Mouse (Mus musculus) left cerebral cortex, adult 18-20 months (tissue): ENCODE results near the gene Iqce. TPM values are rescaled to one million over a fixed set of nuclear protein-coding genes. Genes with fewer than 3 reads are reported as not detected.
A peak's percentile ranks its signal among the peaks of the same experiment; 100 is the strongest.

ENCODE experiments used
- DNase-seq, 2 experiments: peaks; one replicate each; pipeline ENCODE4 v3.0.0; 2021 to 2022; ENCODE audit warnings: low spot score in 2 of 2, mixed read lengths in 1 of 2
- total RNA-seq, 2 experiments: library from RNA; stranded (reverse); gene quantifications; 2 replicates each; pipeline ENCODE4 v1.2.3; 2021

Gene Iqce
- total RNA-seq, 2 experiments from 2014 or later = 46.5 to 55.3 TPM

DNA sequence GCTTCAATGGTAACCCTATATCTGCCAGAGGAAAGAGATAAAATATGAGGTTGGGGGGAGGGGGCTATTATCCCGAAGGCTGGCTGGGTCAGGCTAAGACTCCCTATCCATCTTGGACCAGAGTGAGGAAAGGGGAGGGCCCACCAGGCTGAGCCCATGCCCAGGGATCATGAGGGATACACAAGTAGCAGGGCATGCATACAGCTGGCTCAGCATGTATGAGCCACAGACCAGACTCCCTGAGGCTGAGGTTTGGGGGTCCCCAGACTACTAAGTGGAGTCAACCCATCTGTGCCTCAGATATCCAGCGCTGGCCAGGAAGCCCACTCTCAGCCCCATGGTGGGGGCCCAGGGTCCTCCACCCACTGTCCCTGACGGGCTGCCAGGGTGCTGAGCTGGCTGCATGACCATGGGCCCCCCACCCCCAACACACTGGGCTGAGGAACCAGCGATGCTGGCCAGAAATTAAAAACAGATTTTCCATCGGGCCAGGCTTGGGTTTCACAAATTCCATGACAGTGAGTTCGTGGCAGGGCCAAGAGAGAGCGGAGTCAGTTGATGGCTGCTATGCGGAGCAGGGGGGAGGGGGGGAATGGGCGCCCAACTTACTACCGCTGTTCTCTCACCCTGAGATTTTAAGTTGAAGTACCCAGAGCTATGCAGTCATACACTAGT lies 60.8 kb downstream of the Iqce start:
- no peak for DNase-seq

DNA sequence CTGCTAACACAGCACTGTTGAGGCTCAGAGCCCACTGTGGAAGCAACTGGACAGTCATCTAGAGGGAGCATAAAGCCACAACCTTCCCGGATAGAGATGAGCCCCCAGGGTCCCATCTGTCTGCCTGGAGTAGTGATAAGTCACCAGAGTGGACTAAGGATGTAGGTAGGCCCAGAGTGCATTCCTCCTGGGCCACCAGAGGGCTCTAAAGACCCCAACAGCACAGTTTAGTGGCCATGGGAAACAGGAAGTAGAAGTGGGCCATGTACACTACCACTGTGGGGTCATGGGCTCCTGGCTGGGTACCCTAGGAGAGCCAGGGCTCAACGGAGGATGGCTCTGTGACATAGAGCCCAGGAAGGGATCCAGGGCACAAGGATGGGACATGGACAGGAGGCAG lies 61.4 kb downstream of the Iqce start:
- DNase-seq = no peak

DNA sequence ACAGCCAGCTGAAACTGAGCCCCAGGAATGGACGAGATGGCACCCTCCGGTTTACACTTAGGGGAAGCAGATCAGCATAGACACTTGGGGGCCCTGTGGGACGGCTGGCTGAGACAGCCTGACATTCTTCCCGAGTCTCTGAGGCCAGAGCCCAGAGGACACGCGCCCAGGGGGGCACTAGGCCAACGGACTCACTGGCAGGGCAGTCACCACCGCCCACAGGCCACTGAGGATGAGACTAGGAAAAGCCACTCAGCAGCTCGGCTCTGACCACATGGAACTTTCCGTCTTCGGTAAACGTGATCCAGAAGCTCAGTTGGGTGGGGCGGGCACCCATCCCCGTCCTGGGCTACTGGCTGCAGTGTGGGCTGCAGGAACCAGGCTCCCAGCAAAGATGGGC lies 62.3 kb downstream of the Iqce start:
- no peak for DNase-seq

DNA sequence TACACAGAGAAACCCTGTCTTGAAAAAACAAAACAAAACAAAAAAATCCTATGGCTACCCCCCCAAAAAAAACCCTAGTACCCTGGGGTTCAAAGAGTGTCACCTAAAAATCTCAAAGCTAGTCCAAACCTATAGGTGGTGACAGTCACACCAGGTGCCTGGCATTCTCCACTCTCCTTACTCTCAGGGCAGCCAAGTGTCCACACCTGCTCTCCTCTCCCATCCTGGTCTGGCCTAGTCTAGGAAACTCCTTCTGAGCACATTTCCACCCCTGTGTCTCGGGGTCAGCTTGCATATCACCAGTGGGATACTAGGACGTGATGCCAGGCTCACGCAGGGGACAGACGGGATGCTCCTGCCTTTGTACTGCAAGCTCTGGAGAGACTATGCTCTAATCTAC lies 62.9 kb downstream of the Iqce start:
- DNase-seq = no peak

DNA sequence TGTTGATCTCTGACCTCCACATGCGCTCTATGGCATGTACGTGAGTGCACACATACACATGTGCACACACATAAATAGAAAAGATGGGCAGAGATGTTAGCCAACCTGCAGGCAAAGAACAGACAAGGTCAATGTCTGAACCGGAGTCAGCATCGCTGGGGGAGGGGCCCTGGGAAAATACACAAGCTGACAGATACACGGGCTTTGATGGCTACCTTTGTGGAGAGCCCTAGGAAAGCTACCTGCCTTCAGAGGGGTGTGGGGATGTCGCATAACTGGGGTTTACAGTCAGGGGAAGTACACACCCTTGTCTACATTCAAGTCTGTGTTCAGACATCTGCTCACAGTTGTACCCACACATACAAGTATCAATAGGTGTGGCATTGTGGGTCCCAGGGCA lies 63.7 kb downstream of the Iqce start:
- no peak for DNase-seq

DNA sequence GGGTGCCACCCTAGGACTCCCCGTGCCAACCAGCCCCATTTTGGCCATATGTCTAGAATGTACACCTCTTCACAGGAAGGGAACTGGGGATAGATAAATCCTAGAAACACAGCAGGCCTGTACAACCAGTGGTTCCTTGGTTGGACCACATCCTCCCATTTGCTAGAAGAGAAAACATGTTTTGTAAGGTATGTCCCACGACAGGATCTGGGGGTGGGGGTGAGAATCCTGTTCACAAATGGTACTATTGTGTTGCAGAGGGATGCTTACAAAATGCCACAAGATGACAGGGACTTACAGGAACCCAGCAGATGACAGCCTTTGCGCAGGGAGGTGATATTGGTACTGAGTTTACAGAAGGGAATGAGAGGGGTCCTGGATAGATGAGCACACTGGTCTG lies 64.2 kb downstream of the Iqce start:
- no peak for DNase-seq

DNA sequence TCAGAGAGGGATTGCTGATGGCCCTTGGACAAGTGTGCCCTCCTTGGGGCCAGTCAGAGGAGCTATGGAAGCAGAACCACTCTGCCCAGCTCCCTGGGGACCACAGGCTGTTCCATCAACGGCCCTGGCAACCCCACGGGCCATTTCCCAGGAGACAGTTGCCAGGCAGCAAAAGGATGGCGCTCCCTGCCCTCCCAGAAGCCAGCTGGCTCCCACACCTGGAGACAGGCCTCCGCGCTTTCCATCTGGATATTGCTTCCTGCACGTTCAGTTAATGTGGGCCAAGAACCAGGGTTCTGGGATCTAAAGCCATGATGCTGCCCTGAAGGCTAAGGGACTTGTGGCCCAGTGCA lies 65.1 kb downstream of the Iqce start:
- DNase-seq = no peak

DNA sequence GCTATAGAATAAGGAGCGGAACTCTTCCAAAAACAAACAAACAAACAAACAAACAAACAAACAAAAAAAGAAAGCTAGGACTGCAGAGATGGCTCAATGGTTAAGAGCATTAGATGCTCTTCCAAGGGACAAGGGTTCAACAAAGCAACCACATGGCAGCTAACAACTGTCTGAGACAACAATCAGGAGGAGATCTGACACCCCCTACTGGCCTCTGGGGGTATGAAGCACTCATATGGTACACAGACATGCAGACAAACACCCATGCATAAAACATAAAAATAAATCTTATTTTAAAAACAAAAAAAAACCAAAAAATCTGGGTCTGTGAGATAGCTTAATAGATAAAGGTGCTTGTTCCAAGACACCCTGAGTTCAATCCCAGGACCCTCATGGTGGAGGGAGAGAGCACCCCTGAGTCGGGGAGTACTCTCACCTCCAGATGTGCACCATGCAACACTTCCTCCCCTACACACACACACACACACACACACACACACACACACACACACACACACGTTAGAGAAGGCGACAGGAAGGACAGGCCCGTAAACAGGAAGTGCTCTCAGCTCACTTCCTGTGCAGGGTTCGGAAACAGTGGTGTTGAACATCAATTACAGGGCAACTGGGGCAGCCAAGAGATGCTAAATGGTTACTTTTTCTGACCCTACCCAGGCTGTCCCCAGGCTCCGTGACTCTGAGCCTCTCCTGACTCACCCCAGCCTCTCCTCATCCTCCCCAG lies 65.7 kb downstream of the Iqce start:
- DNase-seq = no peak

DNA sequence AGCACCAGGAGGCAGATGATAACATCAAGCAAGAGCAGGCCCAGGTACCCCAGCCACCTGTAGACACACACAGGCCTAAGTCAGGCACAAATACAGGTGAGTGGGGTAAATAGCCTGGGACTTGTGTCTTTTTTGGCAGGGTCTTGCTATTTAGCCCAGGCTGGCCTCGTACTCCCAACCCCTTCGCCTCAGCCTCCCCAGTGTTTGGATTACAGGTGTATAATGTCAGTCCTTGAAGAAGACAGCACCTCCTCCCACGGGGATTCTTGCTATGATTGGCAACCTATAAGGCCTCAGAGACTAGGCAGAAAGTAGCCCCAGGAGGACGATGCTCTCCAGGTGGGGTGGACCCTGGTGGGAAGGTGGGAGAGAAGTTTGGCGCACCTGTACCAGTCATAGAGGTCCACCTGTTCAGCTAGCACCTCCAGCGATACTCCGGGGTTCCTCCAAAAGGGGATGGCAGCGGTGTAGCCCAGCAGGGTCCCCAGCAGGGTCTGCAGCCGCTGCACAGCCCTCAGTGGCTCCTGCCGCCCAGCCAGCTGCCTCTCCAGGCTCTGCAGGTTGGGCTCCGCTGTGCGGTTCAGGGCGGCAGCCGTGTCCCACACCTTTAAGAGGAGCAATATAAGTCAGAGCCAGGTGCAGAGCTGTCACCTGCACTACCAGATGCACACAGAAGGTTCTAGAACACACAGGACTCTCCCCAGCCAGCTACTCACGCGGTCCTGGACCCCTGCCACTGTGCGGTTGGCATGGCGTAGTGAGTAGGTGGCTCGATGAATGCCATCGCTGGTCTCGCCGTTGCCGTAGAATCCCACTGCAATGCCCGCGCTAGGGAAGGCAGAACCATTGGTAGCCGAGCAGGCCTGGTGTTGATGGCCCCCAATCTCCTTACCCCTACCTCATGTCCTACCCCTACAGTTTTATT lies 67.1 kb downstream of the Iqce start:
- peak in 1 of 2 experiments; percentile 47 for DNase-seq

DNA sequence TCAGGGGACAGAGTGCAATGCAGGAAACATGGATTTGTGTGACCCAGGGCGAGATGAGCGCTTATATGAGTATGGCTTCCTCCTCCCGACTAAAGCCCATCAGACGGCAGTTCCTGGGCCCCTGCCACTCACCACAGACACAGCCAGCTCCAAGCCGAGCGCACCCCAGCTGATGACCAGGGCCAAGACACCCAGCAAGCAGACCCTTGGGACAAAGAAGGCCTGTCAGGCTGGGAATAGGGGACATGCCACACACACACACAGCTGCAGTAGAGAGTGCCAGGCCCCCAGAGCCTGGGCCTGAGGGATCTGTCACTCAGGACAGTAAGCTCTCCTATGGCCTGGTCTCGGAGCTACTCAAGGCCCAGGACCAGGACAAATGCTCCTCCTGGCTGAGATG lies 68.7 kb downstream of the Iqce start:
- DNase-seq = no peak

DNA sequence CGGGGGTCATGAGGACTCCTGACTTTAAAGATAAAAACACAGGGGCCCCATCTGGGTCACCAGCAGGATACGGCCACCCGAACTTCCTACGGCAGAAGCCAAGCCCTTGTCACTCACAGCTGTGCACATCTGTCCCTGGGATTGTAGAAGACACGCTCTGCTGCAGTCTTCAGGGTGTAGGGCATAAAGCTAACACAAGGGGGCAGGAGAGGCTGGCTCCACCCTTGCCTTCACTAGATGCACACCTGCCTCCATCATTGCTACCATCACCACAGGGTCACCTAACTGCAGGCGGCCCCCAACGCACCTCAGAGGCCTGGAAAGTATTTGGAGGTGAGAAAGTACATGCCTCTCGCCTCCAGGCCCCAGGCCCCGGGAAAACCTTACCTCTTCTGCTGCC lies 73.2 kb downstream of the Iqce start:
- DNase-seq = no peak

DNA sequence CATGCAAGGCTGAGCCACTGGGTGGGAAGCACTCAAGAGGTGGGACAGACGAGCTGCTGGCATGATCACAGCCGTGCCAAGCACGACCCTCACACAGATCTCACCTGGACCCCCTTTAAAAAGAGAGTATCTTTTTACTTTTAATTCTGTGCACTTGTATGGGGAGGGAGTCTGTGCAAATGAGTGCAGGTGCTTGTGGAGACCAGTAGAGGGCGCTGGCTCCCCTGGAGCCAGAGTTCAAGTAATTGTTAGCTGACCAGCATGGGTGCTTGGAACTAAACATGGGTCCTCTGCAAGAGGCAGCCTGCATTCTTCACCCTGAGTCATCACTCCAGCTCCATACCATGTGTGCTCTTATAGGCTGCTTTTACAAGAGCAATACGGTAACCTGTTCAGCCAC lies 74.6 kb downstream of the Iqce start:
- no peak for DNase-seq

DNA sequence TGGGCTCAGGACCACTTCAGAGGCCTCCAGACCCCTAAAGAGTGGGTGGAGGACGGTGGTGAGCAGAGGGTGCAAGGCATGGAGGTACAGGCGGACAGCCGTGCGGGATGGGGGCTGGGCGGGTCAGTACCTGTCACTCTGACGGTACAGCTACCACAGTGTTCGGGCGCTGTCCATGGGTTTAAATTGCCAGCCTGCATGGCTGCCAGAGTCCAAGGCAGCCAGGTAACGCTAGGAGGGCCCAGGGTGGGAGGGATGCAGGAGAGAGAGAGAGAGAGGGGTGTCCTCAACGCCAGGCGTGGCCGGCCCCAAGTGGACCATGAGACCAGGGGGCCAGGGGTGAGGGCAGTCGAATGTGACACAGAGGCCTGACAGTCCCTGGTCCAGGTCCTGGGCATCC lies 77.2 kb downstream of the Iqce start:
- no peak for DNase-seq

DNA sequence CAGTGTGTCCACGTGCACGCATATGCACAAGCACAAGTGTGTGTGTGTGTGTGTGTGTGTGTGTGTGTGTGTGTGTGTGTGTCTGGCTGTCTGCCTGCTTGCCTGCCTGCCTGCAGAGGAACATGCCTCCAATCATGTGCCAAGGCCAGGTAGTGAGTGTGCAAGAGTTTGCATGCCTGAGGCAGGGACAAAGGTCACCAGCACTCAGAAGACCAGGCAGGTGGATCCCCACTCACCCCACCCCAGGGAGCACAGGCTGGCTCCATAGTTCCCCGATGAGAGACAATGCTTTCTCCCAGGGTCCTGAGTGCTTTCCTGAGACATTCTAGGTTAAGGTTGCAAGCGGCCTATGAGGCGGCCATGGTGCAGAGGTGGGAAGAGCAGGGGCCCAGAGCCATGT lies 77.9 kb downstream of the Iqce start:
- no peak for DNase-seq

DNA sequence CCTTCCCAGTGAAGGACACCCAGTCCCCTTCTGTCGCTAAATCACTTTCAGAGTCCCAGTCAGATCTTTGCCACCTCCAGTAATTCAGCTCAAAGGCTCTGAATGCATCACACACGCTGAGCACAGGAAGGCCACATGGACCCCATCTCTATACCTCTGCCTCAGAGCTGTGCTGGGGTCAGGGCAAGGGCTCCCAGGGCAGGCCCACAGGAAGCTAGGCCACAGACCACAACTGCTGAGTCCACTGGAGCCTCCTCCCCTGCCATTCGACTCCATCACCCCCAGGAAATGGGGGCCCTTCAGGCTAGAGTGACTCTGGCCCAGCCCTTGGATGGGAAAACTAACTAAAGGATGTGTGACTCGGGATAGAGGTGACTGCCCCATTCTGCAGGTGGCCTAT lies 78.4 kb downstream of the Iqce start:
- DNase-seq = no peak

DNA sequence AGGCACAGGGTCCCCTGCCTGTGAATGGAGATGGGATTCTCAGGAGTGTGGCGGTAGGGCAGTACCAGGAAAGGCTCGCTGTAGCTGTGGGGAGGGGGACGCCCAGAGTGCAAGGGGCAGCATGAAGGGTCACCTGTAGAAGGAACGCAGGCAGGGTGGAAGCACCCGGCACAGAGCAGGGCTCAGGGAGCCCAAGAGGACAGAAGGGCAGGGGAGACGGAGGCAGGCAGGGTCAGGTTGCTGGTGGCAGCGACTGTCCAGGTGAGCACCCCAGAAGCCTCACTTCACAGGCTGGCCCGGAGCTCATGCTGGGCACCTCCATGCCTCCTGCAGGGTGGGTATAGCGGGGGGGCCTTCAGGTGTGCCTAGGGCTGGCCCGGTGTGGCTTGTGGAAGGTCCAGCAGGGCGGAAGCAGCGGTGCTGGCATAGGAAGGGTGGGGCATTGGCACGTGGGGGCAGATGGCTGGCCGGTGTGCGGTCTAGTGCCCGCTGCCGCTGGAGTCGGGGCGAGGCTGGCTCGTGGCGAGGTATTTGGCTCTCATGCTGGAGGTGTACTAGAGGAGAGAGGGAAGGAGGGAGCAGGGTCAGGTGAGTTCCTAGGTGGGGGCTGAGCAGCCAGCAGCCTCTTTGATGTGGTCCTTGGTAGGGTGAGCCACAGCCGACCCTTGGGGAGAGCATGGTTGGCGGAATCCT lies 79.1 kb downstream of the Iqce start:
- DNase-seq = no peak

DNA sequence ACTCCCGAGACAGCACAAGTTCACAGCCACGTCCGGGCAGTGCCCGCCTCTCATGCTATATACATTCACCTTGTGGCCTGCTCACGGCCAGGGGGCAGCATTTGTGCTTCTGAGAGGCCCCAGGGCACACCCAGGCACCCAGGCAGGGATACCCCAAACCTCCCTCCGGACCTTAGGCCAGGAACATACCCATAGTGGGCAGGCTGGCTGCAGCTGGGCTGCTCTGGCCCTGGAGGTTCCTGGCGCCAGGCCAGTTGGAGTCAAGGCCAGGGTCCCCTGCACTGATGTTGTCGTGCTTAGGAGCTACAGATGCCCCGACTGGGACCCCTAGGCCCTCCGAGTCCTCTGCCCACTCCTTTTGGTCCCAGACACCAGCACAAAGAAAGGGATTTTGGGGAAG lies 80.7 kb downstream of the Iqce start:
- no peak for DNase-seq

DNA sequence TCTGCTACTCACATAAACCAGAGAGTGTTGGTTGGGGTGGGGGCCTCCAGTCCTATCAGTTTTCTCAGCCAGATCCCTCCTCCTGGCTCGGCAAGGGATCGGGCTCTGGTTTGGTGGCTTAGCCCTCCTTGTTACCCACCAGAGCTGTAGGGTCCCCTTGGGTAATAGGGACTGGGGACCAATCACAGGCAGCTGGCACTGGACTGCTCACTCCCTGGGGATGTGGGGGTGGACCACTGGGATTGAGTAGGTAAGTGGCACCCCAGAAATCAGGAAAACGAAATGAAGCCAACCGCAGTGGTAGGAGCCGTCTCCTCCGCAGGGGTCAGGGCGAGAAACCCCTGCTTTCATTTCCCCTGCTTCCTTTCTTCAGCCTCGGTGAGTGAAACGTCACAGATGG lies 81.1 kb downstream of the Iqce start:
- DNase-seq = no peak

DNA sequence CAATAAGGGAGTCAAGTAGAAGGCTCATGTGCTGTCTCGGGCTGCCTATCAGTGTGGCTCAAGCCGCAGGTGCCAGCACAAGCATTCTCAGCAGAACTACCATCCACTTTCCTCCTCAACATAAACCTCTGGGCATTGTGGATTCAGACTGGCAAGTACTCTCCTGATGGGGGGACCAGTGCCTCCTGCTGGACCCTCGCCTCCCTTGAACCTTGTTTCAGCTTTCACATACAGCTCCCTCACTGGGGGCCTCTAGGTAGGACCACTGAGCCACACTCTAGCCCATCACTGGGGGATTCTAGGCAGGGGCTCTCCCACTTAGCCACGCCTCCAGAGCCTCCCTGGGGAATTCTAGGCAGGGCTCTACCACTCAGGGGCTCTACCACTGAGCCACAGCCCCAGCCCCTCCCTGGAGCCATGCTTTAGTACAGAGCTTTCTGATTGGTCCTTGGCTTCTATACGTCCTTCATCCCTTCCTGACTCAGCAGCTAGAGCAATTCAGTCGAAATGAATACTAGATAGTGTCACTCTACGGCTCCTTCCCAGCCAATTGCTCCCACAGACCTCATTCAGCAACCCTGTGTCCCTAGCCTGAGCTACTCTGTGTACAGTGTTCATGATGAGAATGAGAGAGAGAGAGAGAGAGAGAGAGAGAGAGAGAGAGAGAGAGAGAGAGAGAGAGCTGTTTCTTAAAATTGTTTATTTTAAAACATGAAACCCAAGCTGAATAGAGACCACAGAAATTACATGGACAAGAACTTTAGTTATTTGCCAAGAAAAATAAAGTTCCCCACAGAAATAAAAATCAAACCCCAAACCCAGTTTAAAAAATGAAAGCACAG lies 82.1 kb downstream of the Iqce start:
- no peak for DNase-seq

DNA sequence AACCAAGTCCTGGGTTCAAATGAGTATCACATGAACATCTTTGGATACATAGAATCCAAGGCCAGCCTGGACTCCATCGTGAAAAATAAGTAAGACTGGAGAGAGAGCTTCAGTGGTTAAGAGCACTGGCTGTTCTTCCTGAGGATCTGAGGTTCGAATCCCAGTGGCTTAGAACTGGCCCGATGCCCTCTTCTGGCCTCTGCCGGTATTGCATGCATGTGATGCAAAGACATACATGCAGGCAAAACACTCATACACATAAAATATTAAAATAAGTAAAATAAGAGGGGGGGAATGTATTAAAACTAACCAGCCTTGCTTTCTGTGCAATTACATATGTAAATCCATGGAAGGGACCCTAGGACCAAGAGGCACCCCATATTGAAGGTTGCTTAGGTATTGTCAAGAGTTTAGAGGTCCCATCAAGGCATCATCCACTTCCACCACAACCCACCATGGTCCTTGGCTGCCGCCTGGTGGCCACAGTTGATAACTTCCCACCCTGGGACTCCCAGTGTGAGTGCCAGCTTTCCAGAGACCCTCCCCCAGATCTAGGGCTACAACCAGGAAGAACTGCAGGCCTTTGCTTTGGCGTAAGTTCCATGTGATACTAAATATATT lies 82.9 kb downstream of the Iqce start:
- DNase-seq = peak; percentile 63 to 71
